Mouse (Mus musculus) neural tube, embryonic 14.5 days (tissue): ENCODE results near the gene Zbtb20. TPM values are rescaled to one million over a fixed set of nuclear protein-coding genes. Genes with fewer than 3 reads are reported as not detected.

Experiments used
- ATAC-seq: fragments of 200-750 bp; cut with Nextera tagmentation; 2 replicates; pipeline ENCODE4 v1.8.0; 2017; ENCODE audit warnings: low read depth, mild to moderate bottlenecking, moderate TSS enrichment, moderate library complexity
- H3K27ac ChIP-seq: fragments of 300-500 bp; sonication (generic); 2 replicates; pipeline ENCODE4 v1.5.1; 2014; ENCODE audit warnings: low read depth, mild to moderate bottlenecking, control low read depth, low read length, moderate library complexity, mixed read lengths
- H3K27me3 ChIP-seq: fragments of 300-500 bp; sonication (generic); 2 replicates; pipeline ENCODE4 v1.6.1; 2014; ENCODE audit warnings: low read length; ENCODE audit not compliant: control insufficient read depth, insufficient read depth
- H3K36me3 ChIP-seq: fragments of 300-500 bp; sonication (generic); 2 replicates; pipeline ENCODE4 v1.6.1; 2014; ENCODE audit warnings: low read length, mixed read lengths; ENCODE audit not compliant: control insufficient read depth, insufficient read depth
- H3K4me1 ChIP-seq: fragments of 300-500 bp; sonication (generic); 2 replicates; pipeline ENCODE4 v1.6.1; 2014; ENCODE audit warnings: low read length; ENCODE audit not compliant: control insufficient read depth, insufficient read depth
- H3K4me2 ChIP-seq: fragments of 300-500 bp; sonication (generic); 2 replicates; pipeline ENCODE4 v1.6.1; 2014; ENCODE audit warnings: mild to moderate bottlenecking, low read depth, low read length, control low read depth
- H3K4me3 ChIP-seq: fragments of 300-500 bp; sonication (generic); 2 replicates; pipeline ENCODE4 v1.5.1; 2014; ENCODE audit warnings: low read depth, low read length, control low read depth, mixed read lengths
- H3K9ac ChIP-seq: fragments of 300-500 bp; sonication (generic); replicated peaks from 2 replicates; pipeline ENCODE4 v1.6.1; 2014; ENCODE audit warnings: low read depth, mild to moderate bottlenecking, control low read depth, low read length, mixed read lengths
- H3K9me3 ChIP-seq: fragments of 300-500 bp; sonication (generic); 2 replicates; pipeline ENCODE4 v1.6.1; 2016; ENCODE audit warnings: low read length; ENCODE audit not compliant: control insufficient read depth
- WGBS: fragments of 180-500 bp; shearing (Covaris S2); extraction: QIAGEN DNeasy Blood & Tissue Kit; methylation state at CpG from one replicate; pipeline ENCODE4 v1.1.7; 2014; 5-methylcytosine and 5-hydroxymethylcytosine counted together
- polyA plus RNA-seq: library from polyadenylated mRNA; unstranded; fragments of >200 nt; fragmentation: Nextera tagmentation; extraction: Ambion mirVana; gene quantifications from 2 replicates; pipeline ENCODE4 v1.2.1, GENCODE M21; 2014

The Zbtb20 gene
- polyA plus RNA-seq: 57.2 and 71.0 TPM in 2 replicates

DNA sequence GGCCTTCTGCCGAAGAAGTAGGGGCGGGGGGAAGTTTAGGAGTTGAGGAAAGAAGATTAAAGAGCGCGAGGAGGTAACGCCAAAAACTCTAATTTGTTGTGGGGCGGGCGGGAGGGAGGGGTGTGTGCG, at the start of gene Zbtb20:
Gene Zbtb20, plus strand, starts transcription at position 30 of the 129 bp plus-strand sequence.
- no peaks in the 10 kb centered on the region for H3K9me3 ChIP-seq
- no peaks in the 10 kb centered on the region for H3K27me3 ChIP-seq
- ATAC-seq: no peak
- peak within 1 kb of the TSS; percentile 72 for H3K4me2 ChIP-seq
- 0% methylated on average over 8 of the region's 8 CpGs for WGBS
- no peaks in the 10 kb centered on the region for H3K36me3 ChIP-seq
- peak within 1 kb of the TSS; percentile 80 for H3K9ac ChIP-seq
- H3K4me1 ChIP-seq: no peaks in the 10 kb centered on the region
- H3K27ac ChIP-seq: peak within 1 kb of the TSS; percentile 96
- peak within 1 kb of the TSS; percentile 72 for H3K4me3 ChIP-seq

DNA sequence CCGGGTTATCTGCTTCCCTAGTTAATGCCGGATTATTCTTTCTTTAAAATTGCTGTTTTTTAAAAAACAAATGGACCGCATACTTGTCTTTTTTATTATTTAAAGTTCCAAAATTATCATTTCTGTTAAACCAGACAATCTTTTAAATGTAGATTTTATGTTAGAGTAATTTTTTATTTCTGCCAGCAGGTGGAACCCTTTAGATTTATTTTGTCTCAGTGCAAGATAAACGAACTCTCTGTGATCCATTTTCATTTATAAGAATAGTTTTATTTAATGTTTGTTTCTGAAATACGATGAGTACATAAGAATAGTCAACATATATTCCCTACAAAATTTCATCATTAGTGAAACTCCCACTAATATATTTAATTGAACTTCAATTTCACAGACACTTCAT, 39.7 kb upstream of the Zbtb20 start:
- H3K4me2 ChIP-seq: no peak overlapping the region
- no peaks in the 10 kb centered on the region for H3K27me3 ChIP-seq
- WGBS: 77% methylated on average over 5 of the region's 5 CpGs
- H3K27ac ChIP-seq: no peak overlapping the region
- no peaks in the 10 kb centered on the region for H3K4me1 ChIP-seq
- H3K36me3 ChIP-seq: no peaks in the 10 kb centered on the region
- H3K4me3 ChIP-seq: no peak overlapping the region
- no peaks in the 10 kb centered on the region for H3K9me3 ChIP-seq
- H3K9ac ChIP-seq: no peak overlapping the region
- no peak for ATAC-seq

DNA sequence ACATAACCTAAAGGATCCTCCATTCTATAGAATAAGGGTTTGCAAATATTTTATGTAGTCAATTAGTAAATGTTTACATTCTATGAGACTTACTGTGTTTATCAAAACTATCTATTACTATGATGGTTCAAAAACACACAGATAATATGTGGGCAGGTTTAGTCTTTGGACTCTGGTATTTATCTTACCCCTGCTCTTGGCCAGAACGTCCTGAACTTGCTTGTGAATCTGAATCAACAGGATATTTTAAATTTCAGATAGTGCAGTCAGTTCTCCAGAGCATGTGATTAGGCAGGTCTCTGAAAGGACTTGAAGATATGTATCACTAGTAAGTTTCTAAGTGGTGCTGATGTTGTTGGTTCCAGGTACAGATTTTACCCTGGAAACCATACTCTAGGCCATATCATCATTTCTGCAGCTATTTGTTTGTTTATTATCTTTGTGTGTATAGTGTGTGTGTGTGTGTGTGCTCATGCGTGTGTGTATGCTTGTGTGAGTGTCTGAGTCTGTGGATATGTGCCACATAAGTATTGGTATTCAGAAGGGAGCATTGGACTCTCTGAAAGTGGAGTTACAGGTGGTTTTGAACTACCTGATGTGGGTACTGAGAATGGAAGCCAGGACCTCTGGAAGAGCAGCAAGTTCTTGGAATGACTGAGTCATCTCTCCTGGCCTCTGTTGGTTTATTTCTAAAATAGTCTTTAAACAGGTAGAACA, 39.1 kb upstream of the Zbtb20 start:
- Histone ChIP-seq H3K27ac (no peak overlapping the region), H3K4me3 (no peak overlapping the region), H3K4me1 (no peaks in the 10 kb centered on the region), H3K36me3 (no peaks in the 10 kb centered on the region), H3K4me2 (no peak overlapping the region), H3K9ac (no peak overlapping the region), H3K27me3 (no peaks in the 10 kb centered on the region), H3K9me3 (no peaks in the 10 kb centered on the region)
- ATAC-seq: no peak
- WGBS: 78% methylated on average over 2 of the region's 2 CpGs

DNA sequence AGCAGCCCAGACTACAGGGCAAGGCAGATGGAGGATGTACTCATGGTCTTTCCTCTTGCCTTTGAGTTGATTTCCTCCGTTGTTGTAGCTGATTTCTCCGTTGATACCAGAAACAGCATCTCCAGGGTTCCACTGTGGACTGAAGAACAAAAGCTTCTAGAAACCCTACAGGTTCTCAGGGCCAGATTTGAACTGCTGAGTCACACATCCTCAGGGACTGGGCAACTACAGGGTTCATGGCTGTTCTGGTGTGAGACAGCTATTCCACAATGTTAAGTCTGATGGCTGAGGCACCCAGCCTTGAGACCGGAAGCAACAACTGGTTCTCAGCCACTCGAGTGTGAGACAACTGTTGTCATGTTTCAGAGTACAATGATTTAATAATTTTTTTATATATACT, 37.5 kb upstream of the Zbtb20 start:
- WGBS: 93% methylated on average over 4 of the region's 4 CpGs
- no peak overlapping the region for H3K27ac ChIP-seq
- no peak overlapping the region for H3K9ac ChIP-seq

DNA sequence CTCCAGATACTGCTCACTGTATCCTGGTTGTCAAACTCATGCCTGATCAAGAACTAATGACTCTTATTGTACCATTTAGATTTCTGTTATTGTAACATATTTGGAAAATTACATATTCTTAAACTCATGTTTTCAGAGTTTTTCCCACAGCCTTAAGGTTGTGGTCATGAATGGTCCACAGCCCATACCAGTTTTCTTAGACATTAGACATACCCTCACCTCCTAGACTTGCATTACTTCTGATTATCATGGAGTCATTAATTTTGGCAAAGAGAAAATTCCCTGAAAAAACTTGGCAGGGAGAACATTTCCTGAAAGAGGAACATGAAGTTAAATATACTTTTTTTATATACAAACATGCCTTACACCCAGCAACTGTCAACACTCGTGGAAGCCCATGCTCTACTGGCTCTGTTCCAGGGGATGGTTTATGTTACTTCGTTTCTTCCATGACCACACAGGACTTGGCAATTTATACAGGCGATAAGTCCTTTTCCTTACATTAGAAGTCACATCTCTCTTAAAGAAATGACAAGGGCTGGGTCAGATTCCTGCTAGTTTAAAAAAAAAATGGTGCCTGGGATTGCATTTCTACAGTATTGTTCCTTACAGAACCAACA, 18.0 kb upstream of the Zbtb20 start:
- Histone ChIP-seq H3K4me2 (no peak overlapping the region), H3K36me3 (no peaks in the 10 kb centered on the region), H3K9ac (no peak overlapping the region), H3K4me1 (no peaks in the 10 kb centered on the region), H3K9me3 (no peaks in the 10 kb centered on the region), H3K27me3 (no peaks in the 10 kb centered on the region), H3K27ac (no peak overlapping the region), H3K4me3 (no peak overlapping the region)
- ATAC-seq: no peak
- WGBS: 84% methylated on average over 3 of the region's 3 CpGs

More for the DNA sequence above, 37.5 kb upstream of the Zbtb20 start:
- Histone ChIP-seq H3K27me3 (no peaks in the 10 kb centered on the region), H3K36me3 (no peaks in the 10 kb centered on the region), H3K4me3 (no peak overlapping the region), H3K4me2 (no peak overlapping the region), H3K4me1 (no peaks in the 10 kb centered on the region), H3K9me3 (no peaks in the 10 kb centered on the region)
- ATAC-seq: no peak

DNA sequence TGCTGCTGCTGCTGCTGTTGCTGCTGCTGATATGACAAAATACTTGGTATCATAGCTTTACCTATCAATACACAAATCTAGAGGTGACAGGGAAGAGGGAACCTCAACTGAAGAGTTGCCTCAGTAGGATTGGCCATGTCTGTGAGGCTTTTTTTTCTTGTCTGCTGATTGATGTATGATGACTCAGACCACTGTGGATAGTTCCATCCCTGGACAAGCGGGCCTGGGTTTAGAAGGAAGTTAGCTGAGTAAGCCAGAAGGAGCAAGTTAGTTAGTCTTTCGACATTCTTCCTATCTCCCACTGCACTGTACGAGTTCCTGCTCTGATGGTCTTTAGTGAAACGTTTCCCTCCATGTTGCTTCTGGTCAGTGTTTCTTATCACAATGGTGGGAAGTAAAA, 16.4 kb upstream of the Zbtb20 start:
- no peaks in the 10 kb centered on the region for H3K27me3 ChIP-seq
- 87% methylated on average over 4 of the region's 4 CpGs for WGBS
- H3K4me3 ChIP-seq: no peak overlapping the region
- H3K36me3 ChIP-seq: no peaks in the 10 kb centered on the region
- ATAC-seq: no peak
- H3K4me2 ChIP-seq: no peak overlapping the region
- no peaks in the 10 kb centered on the region for H3K4me1 ChIP-seq
- no peaks in the 10 kb centered on the region for H3K9me3 ChIP-seq
- H3K27ac ChIP-seq: no peak overlapping the region
- no peak overlapping the region for H3K9ac ChIP-seq

DNA sequence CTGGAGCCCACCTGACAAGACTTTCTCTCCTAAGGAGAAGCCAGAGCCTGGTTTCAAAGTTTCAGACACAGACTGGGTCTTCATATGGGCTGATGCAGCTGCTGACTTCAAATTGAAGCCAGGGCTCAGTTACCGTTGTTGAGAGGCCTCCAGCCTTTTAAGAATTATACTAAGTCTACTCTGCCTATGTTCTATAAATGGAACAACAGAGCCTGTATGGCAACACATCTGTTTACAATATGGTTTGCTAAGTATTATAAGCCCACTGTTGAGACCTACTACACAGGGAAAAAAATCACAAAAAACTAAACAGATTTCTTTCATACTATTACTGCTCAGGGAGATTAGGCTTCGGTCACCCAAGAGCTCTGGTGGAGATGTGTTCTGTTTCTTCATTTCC, 12.4 kb upstream of the Zbtb20 start:
- Histone ChIP-seq H3K36me3 (no peaks in the 10 kb centered on the region), H3K27ac (no peak overlapping the region), H3K9me3 (no peaks in the 10 kb centered on the region), H3K9ac (no peak overlapping the region), H3K4me3 (no peak overlapping the region), H3K4me2 (no peak overlapping the region), H3K4me1 (no peaks in the 10 kb centered on the region), H3K27me3 (no peaks in the 10 kb centered on the region)
- no peak for ATAC-seq
- WGBS: 88% methylated on average over 2 of the region's 2 CpGs

DNA sequence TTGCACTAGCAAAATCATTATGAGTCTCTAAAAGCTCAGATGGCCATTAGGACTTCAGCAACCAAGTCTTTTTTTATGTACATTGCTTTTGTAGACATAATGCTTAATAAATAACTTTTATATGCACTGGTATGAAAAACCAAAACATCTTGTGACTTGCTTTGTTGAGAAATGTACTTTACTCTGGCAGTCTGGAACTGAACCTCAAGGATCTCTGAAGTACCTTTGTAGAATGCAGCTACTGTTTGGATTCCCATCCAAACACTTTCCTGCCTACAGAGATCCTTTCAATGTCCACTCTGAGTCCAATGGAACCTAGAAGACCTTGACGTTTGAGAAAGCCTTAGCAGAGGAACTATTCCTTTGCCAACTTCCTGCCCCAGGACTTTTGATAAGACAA, 9.6 kb upstream of the Zbtb20 start:
- no peaks in the 10 kb centered on the region for H3K36me3 ChIP-seq
- no peaks in the 10 kb centered on the region for H3K4me1 ChIP-seq
- H3K9ac ChIP-seq: no peak overlapping the region
- H3K27ac ChIP-seq: no peak overlapping the region
- 84% methylated on average over 1 of the region's 1 CpGs for WGBS
- no peaks in the 10 kb centered on the region for H3K9me3 ChIP-seq
- ATAC-seq: no peak
- H3K27me3 ChIP-seq: no peaks in the 10 kb centered on the region
- H3K4me2 ChIP-seq: no peak overlapping the region
- H3K4me3 ChIP-seq: no peak overlapping the region

DNA sequence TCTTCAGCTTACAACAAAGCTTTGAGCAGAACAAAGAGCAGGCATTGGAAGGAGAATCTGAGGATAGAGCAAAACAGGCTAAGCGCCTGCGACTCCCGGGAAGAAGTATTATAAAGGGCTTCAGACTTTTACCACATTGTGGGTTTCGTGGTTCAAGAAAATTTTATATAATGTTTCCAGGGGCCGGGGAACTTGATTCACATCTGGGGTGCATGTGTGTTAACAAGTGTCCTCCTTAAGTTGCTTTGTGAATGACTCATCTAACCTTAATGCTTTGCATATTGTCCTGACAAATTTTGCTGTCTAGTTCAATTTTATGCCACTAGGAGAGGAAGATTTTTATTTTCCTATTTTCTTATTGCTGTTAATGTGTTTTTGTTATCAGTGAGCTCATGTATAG, 3.6 kb upstream of the Zbtb20 start:
- Histone ChIP-seq H3K27ac (no peak overlapping the region), H3K4me1 (no peaks in the 10 kb centered on the region), H3K9me3 (no peaks in the 10 kb centered on the region), H3K4me2 (no peak overlapping the region), H3K9ac (no peak overlapping the region), H3K36me3 (no peaks in the 10 kb centered on the region), H3K27me3 (no peaks in the 10 kb centered on the region), H3K4me3 (no peak overlapping the region)
- no peak for ATAC-seq
- 85% methylated on average over 5 of the region's 5 CpGs for WGBS
